Mouse (Mus musculus) mesoderm, embryonic 11.5 days (tissue): Measurements from ENCODE around the gene Ttc39b.

Source experiments
- DNase-seq: peaks from one replicate; pipeline ENCODE4 v3.0.0-alpha.2; 2012; ENCODE audit warnings: low read depth, low spot score

The Ttc39b gene

DNA sequence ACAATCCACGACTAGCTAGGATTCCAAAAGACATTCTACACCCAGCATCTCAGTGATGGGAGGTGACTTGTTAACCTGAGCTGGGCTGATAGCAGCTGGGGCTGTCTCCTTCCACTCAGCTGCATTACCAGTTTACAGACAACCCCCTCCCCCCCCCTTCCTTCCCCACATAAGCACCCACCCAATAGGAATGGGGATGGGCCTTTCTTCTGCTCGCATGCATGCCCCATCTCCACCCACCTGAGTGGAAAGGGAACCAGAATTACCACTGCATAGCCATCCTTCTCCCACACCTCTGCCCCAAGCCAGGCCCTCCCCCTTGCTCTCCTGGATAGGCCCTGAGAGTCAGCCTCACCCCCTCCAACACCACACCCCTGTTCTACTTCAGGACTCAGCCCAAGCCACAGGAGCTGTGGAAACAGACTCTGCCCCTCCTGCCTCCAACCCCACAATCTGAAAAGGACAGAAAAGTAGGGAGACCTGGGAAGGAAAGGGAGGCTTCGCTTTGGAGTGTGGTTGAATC is 6.2 kb downstream of the Ttc39b start:
- no peak for DNase-seq

DNA sequence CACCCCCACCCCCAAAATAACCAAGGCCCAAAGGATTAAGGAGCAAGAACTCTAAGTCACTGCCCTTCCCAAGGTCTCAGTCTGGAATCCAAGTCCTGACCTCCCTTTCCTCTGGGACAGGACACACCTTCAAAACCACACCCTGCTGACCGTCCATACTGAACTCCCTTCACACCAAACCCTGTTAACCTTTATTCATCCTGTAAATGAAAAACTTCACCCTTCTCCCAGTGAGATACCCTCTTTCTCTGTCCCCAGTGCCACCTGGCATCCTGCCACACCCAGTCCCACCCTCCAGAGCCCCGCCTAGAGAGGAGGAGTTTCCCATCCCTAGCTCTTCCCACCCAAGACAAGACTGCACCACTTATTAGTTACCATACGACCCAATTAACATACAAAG is 7.3 kb downstream of the Ttc39b start:
- no peak for DNase-seq

DNA sequence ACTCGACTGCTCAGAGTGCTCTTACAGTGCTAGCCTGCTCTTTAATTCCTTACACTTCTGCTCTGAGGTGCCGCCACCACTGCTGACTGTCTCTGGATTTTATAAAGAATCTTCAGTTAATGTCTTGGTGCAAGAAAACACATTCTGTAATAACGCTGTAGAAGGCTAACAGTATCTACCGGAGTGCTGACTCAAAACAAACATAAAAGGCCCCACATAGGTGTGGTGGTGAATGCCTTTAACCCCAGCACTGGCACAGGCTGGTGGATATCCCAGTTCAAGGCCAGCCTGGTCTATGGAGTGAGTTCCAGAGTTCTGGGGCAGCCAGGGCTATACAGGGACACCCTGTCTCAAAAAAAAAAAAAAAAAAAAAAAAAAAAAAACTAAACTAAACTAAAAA is 8.1 kb downstream of the Ttc39b start:
- no peak for DNase-seq

DNA sequence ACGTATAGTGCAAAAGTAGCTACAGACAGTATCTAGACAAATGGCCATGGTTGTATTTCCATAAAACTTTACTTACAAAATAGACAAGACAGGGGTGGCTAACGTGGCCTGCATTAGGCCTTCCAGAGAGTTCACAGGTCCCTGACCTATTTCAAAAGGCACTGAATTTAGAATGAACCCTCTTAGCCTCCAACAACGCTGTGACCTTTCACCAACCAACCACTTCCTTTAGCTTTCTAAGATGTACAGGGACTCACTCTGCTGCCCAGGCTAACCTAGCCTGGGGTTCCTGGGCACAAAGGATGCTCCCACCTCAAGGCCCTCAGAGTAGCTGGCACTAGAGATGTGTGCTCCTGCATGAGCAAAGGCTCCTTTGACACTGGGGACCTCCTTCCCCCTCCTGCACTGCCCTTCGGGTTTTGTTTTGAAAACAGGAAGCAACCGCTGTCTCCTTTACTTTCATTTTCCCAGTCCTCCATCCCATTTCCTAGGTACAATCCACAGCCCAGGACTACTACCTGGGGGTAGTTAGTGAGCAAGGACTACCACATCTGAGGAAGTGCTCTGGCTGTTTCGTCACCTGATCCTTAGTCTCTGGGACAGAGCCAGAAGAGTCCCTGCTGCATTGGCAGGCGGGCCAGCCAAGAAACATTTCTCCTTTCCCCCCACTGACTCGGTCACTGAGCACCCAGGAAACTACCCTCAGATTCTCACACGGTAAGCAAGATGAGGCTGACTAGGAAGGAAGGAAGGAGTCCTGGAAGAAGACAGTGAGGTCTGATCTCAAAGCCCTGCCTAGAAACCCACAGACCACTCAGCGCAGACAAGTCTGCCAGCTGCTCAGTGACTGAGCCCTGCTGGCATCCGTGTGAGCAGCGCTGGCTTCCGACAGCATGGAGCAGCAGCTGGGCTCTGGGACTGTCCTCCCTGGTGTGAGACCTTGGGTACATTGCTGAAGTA is 8.9 kb downstream of the Ttc39b start:
- DNase-seq: no peak

DNA sequence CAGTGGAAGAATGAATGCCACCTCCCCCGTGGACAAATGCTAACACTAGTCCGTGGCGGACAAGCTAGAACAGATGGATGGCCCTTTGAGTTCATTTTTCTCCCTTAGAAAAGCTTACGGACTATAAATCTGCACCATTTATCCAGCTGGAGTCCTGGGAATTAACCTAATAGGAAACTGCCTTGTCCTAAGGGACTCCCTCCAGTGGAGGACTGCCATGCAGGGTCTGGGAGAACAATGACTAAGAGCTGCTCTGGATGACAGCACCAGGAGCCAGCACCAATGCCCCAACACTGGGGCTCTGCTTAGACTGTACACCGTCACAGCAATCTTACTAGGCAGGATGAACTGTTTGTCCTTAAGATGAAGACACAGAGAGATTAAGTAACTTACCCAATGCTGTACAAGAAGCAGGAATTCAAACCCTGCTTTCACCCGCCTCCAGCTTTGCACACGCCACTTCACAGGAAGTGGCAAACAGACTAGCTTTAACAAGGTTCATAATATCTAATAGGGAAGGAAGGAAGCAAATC is 9.7 kb downstream of the Ttc39b start:
- peak; percentile 73 for DNase-seq

DNA sequence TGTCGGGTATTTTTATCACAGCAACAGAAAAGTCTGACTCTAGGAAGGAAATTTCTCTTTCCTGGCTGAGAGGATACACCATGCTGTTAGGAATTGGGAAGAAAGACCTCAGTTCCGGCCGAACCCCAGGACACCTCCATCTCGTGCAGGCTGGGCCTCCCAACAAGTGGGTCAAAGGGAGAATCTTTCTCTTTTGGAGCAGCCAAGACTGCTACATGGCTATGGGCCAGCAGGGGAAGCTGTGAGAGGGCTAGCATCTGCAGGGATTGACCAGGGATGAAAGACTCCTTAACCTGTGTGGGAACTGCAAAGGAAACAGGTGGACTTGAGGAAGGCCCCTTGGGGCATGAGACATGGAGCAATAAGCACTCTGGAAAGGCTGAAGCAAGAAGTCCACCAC is 11.7 kb downstream of the Ttc39b start:
- DNase-seq: no peak

DNA sequence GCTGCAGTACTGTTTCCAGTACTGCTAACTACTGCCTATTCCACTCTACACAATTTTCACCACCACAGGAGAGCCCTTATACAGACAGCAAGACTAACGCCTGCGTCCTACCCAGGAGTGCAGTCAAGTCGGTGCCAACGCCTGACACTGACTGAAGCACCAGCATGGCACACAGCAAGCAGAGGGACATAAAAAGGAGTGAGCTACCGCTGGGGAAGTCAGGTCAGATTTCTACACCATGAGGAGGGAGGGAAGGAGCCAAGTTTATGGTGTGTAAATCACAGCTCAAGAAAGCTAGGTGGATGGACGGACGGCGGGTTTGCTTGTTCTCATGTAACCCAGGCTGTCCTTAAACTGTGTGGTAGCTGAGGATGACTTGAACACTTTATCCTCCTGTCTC is 12.6 kb downstream of the Ttc39b start:
- no peak for DNase-seq

DNA sequence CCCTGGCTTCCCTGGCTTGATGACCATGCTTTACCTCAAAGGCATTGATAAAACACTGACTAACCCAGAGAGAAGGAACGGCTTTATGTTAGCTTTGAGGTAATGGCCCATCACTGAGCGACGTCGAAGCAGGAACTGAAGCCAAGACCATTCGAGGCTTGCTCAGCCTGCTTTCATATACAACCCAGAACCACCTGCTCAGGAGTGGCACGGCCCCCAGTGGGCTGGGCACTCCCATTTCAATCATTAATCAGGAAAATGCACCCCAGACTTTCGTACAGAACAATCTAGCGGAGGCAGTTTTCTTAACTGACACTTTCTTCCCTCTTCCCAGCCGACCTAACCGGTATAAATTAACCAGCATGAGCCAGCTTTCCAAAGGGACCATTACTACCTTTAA is 13.1 kb downstream of the Ttc39b start:
- DNase-seq: no peak

DNA sequence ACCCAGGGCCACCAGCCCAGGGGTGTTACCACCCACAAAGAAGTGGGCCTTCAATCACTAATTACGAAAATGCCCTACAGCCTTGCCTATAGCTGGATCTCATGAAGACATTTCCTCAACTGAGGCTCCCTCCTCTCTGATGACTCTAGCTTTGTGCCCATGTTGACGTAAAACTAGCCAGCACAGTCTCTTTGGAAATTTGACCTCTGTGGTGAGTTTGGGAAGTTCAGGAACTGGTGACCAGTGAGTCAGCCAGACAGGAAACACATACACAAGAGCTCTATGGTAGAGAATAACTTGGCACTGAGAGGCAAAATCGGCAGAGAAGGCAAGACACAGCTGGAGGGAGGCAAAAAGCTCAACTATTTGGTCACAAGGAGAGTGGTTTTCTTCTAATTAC is 15.1 kb downstream of the Ttc39b start:
- no peak for DNase-seq

DNA sequence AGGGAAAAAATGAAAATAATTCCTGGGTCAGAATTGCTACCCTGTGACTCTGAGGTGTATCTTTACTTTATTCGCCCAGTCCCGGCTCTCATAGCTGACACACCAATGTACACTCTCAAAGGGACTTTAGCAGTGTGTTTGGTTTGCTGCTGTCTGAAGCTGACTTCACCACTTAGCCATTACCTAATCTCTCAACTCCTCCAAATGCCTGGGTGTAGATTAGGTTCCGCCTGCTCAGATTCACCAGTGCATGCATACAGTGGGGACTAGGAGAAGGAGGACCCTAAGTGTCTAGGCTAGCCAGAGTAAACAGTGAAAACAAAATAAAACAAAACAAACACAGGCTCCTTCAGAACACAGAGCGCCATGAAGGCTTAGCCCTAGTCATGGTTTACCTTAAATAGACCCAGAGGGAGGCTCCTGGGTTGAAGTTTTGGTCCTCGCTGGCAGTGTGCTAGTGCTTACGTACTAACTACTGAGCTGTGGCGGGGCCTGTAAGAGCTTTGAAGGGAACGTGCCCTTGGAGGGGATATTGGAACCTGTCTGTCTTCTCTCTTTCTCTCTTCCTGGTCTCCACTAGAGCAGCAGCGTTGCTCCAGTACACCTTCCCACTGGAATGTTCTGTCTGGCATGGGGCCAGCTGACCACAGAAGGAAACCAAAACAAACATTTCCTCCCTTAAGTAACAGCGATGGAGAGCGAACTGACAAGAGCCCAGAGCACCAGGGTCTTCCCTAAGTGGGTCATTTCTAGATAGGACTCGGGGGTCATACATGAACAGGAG is 16.2 kb downstream of the Ttc39b start:
- DNase-seq: no peak

DNA sequence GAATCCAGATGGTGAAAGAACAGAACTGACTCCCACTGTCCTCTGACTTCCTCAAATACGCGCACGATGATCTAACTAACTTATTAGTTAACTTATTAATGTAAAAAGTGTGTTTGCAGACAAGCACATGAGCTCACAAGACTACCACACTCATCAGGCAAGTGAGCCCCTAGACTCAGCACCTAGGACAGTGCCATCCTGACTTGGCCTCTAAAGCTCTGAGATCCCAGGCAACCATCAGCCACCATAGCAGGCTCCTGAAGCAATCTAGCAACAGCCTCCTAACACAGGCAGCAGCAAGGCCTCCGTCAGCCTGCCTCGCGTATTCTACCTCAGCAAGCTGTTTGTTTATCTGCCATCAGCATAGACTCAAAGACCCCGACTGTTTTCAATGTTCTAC is 17.2 kb downstream of the Ttc39b start:
- DNase-seq: no peak

DNA sequence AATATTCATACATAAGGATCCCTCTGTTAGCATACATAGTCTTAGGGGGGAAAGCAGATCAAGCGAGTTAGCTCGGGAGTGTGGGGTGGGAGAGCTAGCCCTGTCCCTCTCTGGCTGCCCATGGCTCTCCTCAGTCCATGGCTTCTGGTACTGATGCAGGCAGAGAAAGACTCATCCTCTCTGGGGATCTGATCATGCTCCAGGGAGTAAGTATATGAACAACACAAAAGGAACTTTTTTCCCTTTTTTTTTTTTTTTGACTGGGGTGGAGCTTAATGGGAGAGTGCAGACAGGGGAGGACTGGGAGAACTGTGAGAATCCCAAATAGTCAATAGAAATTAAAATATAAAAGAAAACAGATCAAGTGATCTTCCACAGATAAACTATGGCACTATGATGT is 19.0 kb downstream of the Ttc39b start:
- no peak for DNase-seq

DNA sequence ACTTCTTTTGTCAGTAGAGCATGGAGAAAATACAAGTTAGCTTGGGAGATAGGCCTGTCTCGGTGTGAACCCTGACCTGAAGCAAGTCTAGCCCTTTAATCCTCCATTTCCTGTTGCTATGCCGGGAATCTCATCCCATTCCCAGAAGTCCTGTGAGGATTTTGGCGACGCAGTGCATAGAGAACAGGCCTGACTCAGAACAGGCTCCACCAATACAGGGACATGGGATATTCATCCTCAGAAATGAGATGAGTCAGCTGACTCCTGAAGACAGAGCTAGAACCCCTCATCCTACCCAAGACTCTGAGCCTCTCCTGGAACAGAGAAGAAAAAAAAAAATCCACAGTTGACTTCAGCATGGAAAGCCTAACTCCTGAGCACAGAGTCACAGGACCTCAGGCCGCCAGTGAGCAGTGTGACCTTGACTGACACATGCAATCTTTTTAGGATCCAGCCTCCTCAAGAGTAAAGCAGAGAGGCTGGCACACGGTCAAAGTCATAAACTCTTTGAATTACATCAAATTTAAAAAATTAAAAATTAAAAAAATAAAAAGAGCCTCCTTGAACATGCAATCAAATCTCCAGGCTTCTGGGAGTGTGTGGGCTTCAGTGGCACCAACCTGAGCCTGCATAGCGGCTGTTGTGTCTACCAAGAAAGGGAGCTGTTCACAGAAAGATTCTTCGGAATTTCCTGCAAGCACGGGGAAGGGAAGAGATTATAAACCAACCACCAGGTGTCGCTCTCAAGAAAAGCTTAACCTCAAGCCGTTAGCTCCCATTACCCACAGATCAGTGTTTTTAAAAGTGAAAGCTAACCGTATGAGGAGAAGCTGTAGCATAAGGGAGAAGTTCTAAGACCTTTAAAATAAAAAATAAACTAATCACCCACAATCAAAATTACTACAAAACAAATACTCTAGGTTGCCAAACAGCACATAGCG is 20.9 kb downstream of the Ttc39b start:
- DNase-seq: peak; percentile 86

DNA sequence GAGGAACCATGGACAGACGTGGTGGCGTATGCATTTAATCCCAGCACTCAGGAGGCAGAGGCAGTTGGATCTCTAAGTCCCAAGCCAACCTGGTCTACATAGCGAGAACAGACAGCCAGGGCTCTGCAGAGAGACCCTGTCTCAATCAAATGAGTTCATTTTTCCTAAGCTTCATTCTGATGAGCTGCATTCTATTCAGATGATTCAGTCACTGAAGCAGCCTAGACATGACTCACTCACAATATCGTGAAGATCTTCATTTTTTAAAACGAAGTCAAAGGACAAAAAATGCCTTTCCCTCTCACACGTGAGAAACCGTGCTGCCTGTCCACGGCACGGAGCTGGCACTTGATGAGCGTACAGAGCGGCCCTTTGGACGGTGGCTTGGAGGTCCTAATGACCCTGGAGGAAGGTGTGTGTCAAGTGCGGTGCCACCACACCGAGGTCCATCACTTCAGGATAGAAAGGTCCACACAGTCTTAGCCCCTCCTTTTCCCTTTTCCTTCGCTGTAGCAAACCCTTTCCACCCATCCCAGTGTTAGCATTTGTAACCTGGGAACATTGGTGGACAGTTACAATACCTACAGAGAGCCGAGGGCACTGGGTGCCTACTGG is 21.8 kb downstream of the Ttc39b start:
- DNase-seq: no peak

DNA sequence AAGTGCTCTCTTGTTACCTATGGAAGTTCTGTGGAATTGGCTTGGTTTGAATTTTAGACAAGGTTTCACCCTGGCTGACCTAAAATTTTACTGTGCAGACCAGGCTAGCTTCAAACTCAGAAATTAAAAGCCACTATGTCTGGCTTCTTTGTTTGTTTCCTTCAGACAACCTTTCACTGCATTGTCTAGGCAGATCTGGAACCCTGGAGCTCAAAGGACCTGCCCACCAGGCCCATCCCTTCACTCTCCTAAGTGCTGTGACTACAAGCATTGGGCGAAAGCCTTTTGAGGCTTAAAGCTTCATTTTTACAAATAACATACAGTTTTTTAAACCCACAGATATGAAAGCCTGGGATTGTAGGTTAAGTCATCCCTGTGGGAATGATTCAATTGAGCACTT is 22.3 kb downstream of the Ttc39b start:
- DNase-seq: no peak

DNA sequence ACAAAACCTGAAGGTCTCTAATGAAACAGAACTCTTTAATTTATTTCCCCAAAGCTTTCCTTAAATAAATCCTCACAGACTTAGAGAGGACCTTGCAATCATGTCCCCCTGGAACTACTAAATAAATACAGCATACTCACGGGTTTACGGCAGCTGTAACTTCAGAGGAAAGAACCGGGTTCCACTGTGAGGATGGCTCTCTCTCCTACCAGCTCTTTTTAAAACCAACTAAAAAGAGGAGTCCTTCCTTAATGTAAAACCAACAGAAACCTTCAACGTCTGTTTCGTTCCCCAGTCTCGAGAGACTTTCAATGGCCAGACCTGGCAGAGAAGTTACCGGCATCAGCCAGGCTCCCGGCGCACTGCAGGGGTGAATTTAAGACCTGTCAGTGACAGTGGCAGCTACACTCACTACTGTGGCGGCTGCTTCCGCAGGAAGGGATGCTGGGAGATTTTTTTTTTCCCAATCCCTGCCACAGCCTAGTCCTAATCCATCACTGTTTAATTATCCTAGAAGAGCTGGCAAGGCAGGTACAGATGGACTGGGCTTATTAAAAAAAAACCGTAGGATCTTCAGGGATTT is 39.2 kb downstream of the Ttc39b start:
- DNase-seq: peak; percentile 61

DNA sequence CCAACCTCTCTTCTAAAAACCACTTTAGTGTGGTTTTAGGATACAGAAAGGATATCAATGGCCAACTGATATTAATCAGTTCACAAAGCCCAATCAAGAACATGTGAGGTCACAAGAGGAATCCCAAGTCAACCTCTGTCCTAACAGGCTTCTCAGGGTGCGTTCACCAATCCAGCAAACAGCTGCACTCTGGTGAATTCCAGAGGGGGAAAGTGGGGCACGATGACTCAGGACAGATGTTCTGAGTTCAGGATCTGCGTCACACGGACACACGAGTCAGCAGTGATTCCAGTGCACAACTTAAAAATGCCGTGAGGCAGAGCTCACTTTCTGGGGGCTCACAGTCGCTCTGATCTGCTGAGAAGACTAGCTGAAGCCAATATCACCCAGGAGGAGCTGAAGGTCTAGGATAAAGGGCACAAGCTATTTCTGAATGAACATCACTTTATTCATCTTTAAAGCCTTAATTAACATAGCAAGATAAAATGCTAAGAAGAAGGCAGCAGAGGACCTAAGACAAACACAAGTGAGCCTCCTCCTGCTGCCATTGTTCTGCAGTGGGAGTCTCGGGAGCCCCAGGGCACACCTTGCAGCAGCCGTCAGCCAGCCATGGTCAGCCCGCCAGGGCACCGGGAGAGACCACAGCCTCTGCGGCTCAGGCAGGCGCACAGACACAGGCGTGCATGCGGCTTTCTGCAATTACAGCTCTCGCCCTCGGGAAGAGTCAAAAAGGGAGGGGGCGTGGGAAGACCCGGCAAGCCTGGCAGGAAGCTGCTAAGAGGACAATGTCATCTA is 39.9 kb downstream of the Ttc39b start:
- DNase-seq: peak; percentile 65

DNA sequence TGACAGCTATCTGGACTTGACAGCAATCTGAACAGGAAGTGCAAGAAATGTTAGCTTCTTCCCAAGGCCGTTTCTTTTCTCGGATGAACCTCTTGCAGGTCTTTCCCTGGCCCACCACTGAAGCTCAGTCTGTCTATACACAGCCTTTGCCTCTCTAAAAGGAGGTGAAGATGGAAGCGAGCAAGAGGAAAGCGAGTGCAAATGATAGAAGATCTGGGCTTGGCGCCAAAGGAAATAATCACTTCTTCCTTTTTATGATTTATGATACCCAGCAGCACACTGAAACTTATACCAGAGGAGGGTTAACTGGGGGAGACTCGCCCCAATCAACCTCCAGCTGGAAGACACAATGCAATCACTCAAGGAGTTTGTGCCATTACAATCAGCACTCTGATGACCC is 41.6 kb downstream of the Ttc39b start:
- no peak for DNase-seq

DNA sequence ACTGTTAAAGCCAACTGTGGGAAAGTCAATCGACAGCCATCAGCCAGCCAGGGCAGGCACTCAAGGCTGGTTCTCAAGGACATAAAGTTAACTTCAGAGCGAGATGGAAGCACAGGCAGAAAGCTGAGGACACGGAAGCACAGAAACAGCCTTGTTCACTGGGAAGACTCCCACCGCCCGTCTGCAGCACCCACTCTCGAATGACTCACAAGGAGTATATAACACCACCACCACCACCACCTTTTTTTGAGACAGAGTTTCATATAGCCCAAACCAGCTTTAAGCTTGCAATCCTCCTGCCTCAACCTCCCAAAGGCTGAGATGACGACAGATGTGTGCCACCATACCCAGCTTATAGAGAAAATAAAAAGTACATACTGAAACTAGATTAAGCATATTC is 44.8 kb downstream of the Ttc39b start:
- no peak for DNase-seq

DNA sequence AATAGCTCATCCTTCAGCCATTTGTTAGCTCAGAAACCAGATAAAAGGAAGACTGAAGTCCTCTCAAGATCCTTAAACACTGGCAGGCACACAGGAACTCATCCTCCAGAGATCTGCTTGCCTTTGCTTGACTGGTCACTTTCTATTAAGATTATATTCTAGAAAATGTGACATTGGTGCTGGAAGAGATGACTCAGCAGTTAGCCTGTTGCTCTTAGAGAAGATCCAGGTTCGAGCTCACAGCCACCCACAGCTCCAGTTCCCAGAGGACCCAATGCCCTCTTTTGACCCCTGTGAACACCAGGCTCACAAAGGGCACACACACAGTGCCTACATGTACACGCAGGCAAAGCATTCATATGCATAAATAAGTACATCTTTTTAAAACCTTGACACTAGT is 49.8 kb downstream of the Ttc39b start:
- no peak for DNase-seq
